Mouse (Mus musculus): ENCODE data around the gene Impg1. TPM values are rescaled to one million over a fixed set of nuclear protein-coding genes. Genes with fewer than 3 reads are reported as not detected.

Impg1 gene
- total RNA-seq, 2 experiments from 2014 or later = 0.33 TPM; not detected in 1

DNA sequence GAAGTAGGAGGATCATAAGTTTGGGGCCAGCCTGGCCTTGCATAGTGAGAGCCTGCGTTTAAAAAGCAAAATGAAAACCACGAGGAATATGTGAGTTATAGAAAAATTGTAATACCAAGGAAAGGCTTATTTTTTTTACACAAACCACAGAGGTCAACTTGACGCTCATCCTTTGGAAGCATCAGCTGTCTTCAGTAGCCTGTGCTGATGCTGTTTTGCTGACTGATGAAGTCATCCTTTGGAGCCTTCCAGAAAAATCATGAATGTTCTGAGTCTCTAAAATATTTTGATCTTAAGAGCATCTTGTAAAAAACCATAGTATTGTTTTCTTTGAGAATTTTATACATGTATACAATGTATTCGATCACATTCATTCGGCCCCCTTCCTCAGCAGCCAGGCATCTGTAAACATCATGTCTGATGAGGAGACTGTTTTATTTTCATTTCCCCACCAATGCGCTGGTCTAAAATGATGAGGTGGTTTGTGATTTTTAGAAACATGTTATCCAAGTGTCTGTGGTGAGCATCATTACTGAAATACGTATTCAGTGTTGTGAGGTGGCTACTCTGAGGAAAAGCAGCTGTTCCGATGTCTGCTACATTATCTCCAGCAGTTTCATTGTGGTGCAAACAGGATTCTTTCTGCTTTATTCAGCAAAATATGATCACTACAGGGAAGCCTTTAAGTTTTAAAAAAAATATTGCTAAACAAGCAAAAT lies 190.1 kb downstream of the Impg1 start:
- TF ChIP-seq CTCF (IDR thresholded peaks at IDR 0.05) = no peak
- no peak for DNase-seq (ENCODE audit: extremely low spot score in 1 of 2, low spot score in 2 of 2)
- intact Hi-C loops (cut with DNase I) = no loop called here

DNA sequence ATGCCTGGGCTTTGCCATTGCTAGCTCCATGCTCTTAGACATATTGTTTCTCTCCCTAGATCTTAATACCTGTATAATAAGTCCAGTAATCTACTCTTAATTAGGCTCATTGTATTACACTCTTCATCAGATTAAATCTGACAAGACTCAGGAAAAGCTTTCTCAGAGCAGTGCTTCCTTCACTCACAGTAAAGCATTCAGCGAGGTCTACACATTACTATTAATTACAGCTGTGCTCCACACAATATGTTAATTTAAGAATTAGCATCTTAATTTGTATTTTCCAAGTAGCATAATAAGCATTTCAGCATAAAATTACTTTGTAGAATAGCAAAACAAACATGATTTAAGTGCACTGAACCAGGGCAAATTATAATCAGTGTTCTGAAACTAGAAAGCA lies 192.3 kb downstream of the Impg1 start:
- no peak for DNase-seq (ENCODE audit: extremely low spot score in 1 of 2, low spot score in 2 of 2)
- intact Hi-C loops (cut with DNase I) = no loop called here
- TF ChIP-seq CTCF (IDR thresholded peaks at IDR 0.05) = no peak
- no peak overlapping the region for H3K4me3 ChIP-seq
- no peak overlapping the region for H3K27ac ChIP-seq

More for the DNA sequence above, 190.1 kb downstream of the Impg1 start:
- Histone ChIP-seq H3K27ac (no peak overlapping the region), H3K4me3 (no peak overlapping the region)

DNA sequence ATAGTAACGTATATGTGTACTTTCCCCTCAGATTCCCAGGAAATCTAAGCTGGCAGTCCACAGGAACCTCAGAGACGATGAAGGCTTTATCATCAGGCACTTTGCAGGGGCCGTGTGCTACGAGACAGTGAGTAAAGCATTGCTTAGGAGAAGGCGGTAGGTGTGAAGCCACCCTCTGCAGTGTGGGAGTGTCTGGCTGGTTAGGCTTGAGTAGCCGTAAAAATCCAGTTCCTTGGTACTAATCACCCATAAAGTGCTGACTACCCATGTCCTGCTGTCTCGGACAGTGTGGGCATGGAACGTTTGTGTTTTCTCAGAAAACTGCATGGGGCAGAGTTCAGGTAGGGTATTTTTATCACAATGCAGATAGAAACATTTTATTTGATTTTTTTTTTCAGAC lies 195.7 kb downstream of the Impg1 start:
- DNase-seq (ENCODE audit: extremely low spot score in 1 of 2, low spot score in 2 of 2) = no peak
- no peak overlapping the region for H3K27ac ChIP-seq
- no peak for TF ChIP-seq CTCF (IDR thresholded peaks at IDR 0.05)
- H3K4me3 ChIP-seq = no peak overlapping the region
- intact Hi-C loops (cut with DNase I) = no loop called here

DNA sequence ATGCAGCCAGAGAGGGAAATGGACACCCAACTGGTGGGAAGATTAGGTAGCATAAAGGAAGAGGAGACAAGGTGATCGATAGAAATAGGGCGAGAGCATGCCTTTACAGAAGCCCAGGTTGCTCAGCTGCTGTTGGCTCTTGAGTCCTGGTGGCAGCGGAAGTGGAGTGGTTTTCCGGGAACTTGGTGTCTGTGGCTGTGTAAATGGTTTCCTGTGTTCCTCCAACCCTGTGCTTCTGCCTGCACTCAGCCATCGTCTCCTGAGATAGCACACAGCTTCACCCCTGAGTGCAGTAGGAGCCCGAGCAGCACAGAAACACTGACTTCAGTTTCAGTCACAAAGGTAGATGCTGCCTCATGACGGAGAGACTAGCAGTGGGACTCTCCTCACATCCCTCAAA lies 198.8 kb downstream of the Impg1 start:
- H3K27ac ChIP-seq = no peak overlapping the region
- DNase-seq (ENCODE audit: extremely low spot score in 1 of 2, low spot score in 2 of 2) = no peak
- TF ChIP-seq CTCF (IDR thresholded peaks at IDR 0.05) = no peak
- H3K4me3 ChIP-seq = no peak overlapping the region
- intact Hi-C loops (cut with DNase I) = no loop called here

DNA sequence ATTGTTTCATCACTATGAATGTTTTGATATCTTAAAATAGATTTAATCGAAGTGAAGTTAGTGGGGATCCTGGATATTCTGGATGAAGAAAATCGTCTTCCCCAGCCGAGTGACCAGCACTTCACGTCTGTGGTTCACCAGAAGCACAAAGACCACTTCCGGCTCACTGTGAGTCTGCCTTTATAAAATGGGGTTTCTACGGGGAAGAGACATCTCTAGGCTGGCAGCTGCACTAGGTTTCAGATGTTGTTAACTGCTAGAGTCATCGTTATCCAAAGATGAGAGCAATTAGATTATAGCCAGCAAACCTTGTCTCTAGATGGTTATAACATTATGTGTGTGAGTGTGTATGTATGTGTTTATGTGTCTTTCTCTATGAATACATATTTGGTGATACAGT lies 199.2 kb downstream of the Impg1 start:
- TF ChIP-seq CTCF (IDR thresholded peaks at IDR 0.05) = no peak
- no peak for DNase-seq (ENCODE audit: extremely low spot score in 1 of 2, low spot score in 2 of 2)
- Histone ChIP-seq H3K27ac (no peak overlapping the region), H3K4me3 (no peak overlapping the region)
- intact Hi-C loops (cut with DNase I) = no loop called here

Data from left cerebral cortex, adult 2 months (tissue).